Mouse (Mus musculus): ENCODE results near the gene Abcf1. TPM values are rescaled to one million over a fixed set of nuclear protein-coding genes. Genes with fewer than 3 reads are reported as not detected.
A peak's percentile ranks its signal among the peaks of the same experiment; 100 is the strongest.
"Not testable (repeated sequence)": the region's sequence is repeated elsewhere in the genome, so short reads cannot be mapped to it uniquely, and the experiment has no call there.

The Abcf1 gene
- polyA plus RNA-seq, 1 experiment = 104 TPM

DNA sequence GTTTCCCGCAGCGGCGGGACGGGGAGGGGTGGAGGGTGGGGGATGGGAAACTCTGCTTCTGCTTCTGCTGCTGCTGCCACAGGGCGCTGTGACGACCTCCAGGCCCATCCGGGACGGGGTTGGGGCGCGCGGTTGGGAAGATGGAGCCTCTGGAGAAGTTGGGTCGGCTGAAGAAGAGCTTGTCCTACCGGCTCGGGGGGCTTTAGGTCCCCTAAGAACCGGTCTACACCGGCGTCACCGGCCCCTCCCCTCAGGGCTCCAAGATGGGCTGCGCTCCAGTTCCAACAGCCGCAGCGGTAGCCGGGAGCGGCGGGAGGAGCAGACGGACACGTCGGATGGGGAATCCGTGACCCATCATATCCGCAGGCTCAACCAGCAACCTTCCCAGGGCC is 10.8 kb upstream of the Abcf1 start:
- peak overlapping the region; percentile 67 for H3K4me3 ChIP-seq (ENCODE audit: insufficient read depth, low read length)
- TF ChIP-seq CTCF (IDR thresholded peaks at IDR 0.05; ENCODE audit: low read depth, low read length) (no peak), POLR2A (IDR thresholded peaks at IDR 0.05; ENCODE audit: borderline replicate concordance, low read depth, low read length) (no peak)
- H3K4me1 ChIP-seq (ENCODE audit: control insufficient read depth, insufficient read depth, low read length) = peaks cover 4% of the 10 kb centered on the region
- H3K27ac ChIP-seq (ENCODE audit: insufficient read depth, low read depth, low read length) = peak overlapping the region; percentile 67

DNA sequence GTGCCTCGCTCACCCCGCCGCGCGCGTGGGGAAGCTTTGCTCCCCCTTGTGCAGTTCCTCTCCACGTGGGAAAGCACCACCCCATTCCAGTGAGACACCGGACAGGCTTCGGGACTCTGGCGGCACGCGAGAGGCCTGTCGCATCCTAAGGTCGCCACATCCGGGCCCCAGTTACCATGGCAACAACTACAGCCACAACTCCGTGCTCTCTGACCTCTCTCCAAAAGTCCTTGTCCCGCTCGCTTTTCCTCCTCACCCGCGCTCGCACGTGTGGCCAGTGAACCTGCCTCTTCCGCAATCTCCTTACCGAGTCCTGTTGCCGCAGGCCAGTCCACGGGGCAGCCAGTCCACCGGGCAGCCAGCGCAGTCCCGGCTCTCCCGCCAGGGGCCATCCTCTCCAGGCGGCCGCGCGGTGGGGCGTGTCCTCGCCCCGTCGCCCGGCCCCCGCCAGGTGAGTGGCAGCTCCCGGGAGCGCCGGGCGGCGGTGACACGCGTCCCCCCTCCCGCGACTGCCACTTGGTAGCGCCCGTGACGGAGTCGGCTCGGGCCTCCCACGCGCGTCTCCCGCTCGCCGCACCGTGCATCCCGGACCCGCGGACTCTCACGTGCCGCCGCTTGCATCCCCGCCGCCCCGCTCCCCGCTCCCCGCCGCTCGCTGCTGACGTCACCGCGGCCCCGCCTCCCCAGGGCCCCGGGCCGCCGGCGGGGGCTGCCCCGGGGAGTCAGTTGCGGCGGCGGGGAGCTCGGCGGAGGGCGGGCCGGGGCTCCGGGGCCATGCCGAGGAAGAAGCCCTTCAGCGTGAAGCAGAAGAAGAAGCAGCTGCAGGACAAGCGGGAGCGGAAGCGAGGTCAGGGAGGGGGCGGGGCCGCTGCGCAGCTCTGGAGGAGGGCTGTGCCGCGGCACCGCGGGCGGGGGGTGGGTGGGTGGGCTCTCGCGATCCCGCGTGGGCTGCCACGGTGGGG is 10.1 kb upstream of the Abcf1 start, which contains the start of the genes Gnl1 and Prr3:
Gnl1 (plus strand) TSS at position 451 of the 962 bp plus-strand sequence.
Prr3 (minus strand) TSS at position 836 of the 962 bp plus-strand sequence.
- no peak for TF ChIP-seq CTCF (IDR thresholded peaks at IDR 0.05; ENCODE audit: low read depth, low read length)
- H3K4me1 ChIP-seq (ENCODE audit: control insufficient read depth, insufficient read depth, low read length) = peaks cover 4% of the 10 kb centered on the region
- peak within 1 kb of the TSS; percentile 92 for H3K4me3 ChIP-seq (ENCODE audit: insufficient read depth, low read length)
- H3K27ac ChIP-seq (ENCODE audit: insufficient read depth, low read depth, low read length) = peak within 1 kb of the TSS; percentile 81

DNA sequence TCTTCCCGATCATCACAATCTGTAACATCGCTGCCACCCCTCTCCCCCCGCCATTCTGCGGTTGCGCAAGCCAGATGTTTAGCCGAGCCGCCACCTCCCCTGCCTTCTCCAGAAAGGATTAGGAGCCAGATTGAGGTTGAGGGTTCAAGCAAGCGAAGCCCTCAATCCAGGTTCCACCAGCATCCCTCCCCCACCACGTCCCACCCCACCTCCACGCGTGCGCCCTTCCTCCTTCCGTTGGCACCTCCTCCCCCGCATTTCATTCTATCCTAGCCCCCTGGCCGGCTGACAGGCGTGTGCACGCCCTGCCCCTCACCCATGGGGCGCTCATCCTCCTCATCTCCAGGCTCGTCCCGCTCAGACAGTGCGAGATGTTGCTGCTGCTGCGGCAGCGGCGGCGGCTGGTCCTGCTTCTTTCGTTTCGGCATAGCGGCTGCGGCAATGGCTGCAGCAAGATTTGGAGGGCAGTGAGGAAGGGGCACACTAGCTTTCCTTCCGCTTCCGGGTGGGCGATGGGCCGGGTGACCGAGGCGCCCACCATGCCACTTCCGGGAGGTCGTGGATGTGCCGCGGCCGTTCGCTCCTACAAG is 9.3 kb upstream of the Abcf1 start:
- H3K27ac ChIP-seq (ENCODE audit: insufficient read depth, low read depth, low read length) = peak overlapping the region; percentile 81
- TF ChIP-seq CTCF (IDR thresholded peaks at IDR 0.05; ENCODE audit: low read depth, low read length) = no peak
- TF ChIP-seq POLR2A (IDR thresholded peaks at IDR 0.05; ENCODE audit: borderline replicate concordance, low read depth, low read length) = no peak
- H3K4me1 ChIP-seq (ENCODE audit: control insufficient read depth, insufficient read depth, low read length) = peaks cover 4% of the 10 kb centered on the region
- peak overlapping the region; percentile 92 for H3K4me3 ChIP-seq (ENCODE audit: insufficient read depth, low read length)

DNA sequence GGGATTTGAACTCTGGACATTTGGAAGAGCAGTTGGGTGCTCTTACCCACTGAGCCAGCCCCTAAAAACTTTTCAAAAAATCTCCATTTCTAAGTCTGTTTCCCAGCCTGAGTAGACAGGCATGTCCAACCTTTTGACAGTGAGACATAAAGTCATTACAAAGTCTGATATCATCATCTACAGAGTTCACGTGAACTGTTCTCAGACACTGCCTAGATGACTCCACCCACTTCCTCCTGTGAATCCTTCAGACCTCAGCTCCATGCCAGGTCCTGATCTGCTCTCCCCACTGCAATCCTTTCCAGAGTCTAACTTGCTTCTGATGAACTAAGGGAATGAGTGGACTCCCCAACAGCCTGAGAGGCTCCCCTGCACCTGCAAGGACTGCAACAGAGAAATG is 2.6 kb upstream of the Abcf1 start:
- no peak for TF ChIP-seq POLR2A (IDR thresholded peaks at IDR 0.05; ENCODE audit: borderline replicate concordance, low read depth, low read length)
- no peak for TF ChIP-seq CTCF (IDR thresholded peaks at IDR 0.05; ENCODE audit: low read depth, low read length)
- H3K4me3 ChIP-seq (ENCODE audit: insufficient read depth, low read length) = no peak overlapping the region
- no peak overlapping the region for H3K27ac ChIP-seq (ENCODE audit: insufficient read depth, low read depth, low read length)
- peaks cover 15% of the 10 kb centered on the region for H3K4me1 ChIP-seq (ENCODE audit: control insufficient read depth, insufficient read depth, low read length)

DNA sequence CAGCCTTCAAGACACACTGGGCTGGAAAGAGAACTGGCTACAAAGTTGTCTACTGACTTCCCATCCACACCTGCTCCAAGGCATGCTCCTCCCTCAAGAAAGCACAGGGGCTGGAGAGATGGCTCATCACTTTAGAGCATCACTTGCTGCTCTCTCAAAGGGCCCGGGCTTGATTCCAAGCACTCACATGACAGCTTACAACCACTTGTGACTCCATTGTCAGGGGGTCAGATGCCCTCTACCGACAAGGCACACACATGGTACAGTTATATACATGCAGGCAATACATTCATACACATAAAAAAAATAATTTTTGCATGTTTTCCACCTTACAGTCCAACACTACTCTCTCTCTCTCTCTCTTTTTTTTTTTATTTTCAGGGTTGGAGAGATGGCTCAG is 1.9 kb downstream of the Abcf1 start:
- Histone ChIP-seq H3K4me1 (ENCODE audit: control insufficient read depth, insufficient read depth, low read length) (peaks cover 15% of the 10 kb centered on the region), H3K27ac (ENCODE audit: insufficient read depth, low read depth, low read length) (no peak overlapping the region), H3K4me3 (ENCODE audit: insufficient read depth, low read length) (no peak overlapping the region)
- TF ChIP-seq POLR2A (IDR thresholded peaks at IDR 0.05; ENCODE audit: borderline replicate concordance, low read depth, low read length) (no peak), CTCF (IDR thresholded peaks at IDR 0.05; ENCODE audit: low read depth, low read length) (no peak)

DNA sequence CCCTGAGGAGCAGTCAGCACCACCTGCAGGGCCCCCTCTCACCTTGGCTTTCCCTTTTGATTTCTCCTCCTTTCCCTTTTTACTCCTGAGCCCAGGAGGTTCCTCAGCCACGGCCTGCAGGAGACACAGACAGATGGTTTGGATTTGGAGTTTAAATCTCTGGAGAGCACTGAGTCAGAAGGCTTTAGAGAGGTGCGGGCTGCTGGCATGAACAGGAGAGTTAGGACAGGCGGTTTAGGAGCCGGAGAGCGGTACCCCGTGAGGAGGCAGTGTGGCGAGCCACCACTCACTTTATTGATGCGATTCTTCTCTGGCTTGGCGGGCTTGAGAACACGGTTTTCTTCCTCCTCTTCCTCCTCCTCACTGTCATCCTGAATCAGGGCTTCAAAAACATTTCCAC is 6.3 kb downstream of the Abcf1 start:
- no peak overlapping the region for H3K4me3 ChIP-seq (ENCODE audit: insufficient read depth, low read length)
- H3K4me1 ChIP-seq (ENCODE audit: control insufficient read depth, insufficient read depth, low read length) = peaks cover 5% of the 10 kb centered on the region; the same call in 1 of the 2 replicates
- no peak for TF ChIP-seq CTCF (IDR thresholded peaks at IDR 0.05; ENCODE audit: low read depth, low read length)
- no peak for TF ChIP-seq POLR2A (IDR thresholded peaks at IDR 0.05; ENCODE audit: borderline replicate concordance, low read depth, low read length)
- no peak overlapping the region for H3K27ac ChIP-seq (ENCODE audit: insufficient read depth, low read depth, low read length)

DNA sequence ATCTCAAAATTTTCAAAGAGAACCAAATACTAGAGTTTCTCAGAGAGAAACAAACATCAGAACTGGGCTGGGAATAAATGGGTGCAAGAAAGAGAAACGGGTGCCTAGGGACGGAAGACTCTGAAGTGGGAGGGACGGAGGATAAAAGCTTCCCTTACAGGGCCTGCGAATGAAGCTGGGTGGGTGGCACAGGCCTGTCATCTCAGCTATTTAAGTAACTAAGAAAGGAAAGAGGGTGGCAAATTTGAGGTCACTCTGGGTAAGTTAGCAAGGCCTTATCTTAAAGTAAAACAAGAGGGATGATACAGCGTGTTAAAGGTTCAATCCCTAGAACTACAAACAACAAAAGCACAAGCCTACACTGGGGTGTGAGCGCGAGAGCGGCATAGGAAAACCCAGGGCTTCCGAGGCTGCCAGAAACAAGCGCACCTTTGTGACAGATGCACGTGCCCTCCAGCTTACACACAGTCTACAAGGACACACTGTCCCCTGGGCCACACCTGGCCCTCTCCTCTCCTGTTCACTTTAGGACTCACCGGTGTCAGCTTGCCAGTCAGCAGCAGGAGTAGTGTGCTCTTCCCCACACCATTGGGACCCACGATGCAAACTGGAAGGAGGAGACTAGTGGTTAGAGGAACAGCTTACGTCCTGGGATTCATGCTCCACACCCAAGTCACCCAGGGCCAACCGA is 10.9 kb downstream of the Abcf1 start:
- Histone ChIP-seq H3K27ac (ENCODE audit: insufficient read depth, low read depth, low read length) (no peak overlapping the region), H3K4me1 (ENCODE audit: control insufficient read depth, insufficient read depth, low read length) (no peaks in the 10 kb centered on the region), H3K4me3 (ENCODE audit: insufficient read depth, low read length) (no peak overlapping the region)
- TF ChIP-seq POLR2A (IDR thresholded peaks at IDR 0.05; ENCODE audit: borderline replicate concordance, low read depth, low read length) (no peak), CTCF (IDR thresholded peaks at IDR 0.05; ENCODE audit: low read depth, low read length) (no peak)

DNA sequence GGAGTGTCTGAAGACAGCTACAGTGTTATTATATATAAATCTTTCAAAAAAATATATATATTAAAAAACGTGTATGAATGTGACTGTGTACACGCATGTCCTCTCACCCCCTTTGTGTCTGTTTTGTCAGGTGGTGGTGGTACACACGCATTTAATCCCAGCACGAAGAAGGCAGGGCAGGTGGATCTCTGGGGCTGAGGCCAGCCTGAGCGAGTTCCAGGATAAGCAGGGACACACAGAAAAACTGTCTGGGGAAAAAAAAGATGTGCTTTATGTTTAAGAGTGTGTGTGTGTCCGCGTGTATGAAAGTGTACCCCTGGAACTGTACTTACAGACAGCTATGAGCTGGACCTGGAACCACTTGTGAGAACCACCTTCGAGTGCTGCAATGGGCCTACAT is 14.9 kb downstream of the Abcf1 start:
- Histone ChIP-seq H3K27ac (ENCODE audit: insufficient read depth, low read depth, low read length) (no peak overlapping the region), H3K4me3 (ENCODE audit: insufficient read depth, low read length) (no peak overlapping the region), H3K4me1 (ENCODE audit: control insufficient read depth, insufficient read depth, low read length) (no peaks in the 10 kb centered on the region)
- TF ChIP-seq CTCF (IDR thresholded peaks at IDR 0.05; ENCODE audit: low read depth, low read length) (no peak), POLR2A (IDR thresholded peaks at IDR 0.05; ENCODE audit: borderline replicate concordance, low read depth, low read length) (no peak)

DNA sequence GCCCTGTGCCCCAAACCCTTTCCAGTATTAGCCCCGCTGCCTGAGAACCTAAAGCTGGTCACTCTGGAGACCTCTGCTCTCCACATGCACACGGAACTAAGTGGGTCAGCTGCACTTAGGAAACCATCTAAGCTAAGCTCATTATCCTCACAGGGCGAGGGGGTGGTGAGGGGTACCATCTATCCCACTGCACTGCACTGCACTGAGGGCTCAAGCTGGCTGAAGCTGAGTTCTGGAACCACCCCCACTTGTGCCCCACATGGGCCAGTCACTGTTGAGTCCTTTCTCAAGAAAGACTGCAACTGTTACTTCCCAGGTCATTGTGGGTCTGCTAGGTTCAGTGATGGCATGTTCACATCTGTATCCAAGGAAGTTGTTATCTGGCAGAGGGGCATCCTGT is 17.0 kb downstream of the Abcf1 start:
- H3K4me1 ChIP-seq (ENCODE audit: control insufficient read depth, insufficient read depth, low read length); H3K27ac ChIP-seq (ENCODE audit: insufficient read depth, low read depth, low read length); H3K4me3 ChIP-seq (ENCODE audit: insufficient read depth, low read length): not testable (repeated sequence)

DNA sequence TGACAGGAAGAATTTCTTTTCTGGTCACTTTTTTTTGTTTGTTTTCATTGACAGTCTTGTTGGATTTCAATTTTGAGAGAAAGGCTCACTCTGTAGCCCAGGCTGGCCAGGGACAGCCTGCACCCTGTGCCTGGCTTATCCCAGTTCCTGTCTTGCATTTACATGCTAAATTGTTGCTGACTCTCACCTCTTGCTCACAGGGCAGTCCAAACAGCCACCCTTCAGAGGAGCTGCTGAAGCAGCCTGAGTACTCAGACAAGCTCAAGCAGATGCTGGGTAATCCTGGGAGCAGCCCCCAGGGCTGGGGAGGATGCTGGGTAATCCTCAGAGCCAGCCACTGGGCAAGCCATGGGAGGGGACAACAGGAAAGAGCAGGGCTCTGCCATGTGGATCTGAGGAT is 18.6 kb downstream of the Abcf1 start:
- H3K27ac ChIP-seq (ENCODE audit: insufficient read depth, low read depth, low read length); H3K4me1 ChIP-seq (ENCODE audit: control insufficient read depth, insufficient read depth, low read length); H3K4me3 ChIP-seq (ENCODE audit: insufficient read depth, low read length): not testable (repeated sequence)

Data from bone marrow macrophage, adult 2 months (primary cell).